Mouse (Mus musculus): ENCODE measurements around the gene Acoxl.

The Acoxl gene

GRCm38 (mm10) chr2:128122891-128123771 is 284.5 kb downstream of the Acoxl start:
- DNase-seq (ENCODE audit: low spot score) = no peak

- no peak for DNase-seq (ENCODE audit: low spot score)
Measured at GRCm38 (mm10) chr2:128123921-128124683, 285.4 kb downstream of the Acoxl start.

GRCm38 (mm10) chr2:128124693-128125092 is 286.0 kb downstream of the Acoxl start:
- DNase-seq (ENCODE audit: low spot score) = no peak

- DNase-seq (ENCODE audit: low spot score) = peak; percentile 74
Measured at GRCm38 (mm10) chr2:128125635-128126470, 287.2 kb downstream of the Acoxl start, which contains the start of gene Bcl2l11. Gene Bcl2l11, plus strand, starts transcription at chr2:128126038.

GRCm38 (mm10) chr2:128126591-128127051 is 287.9 kb downstream of the Acoxl start:
- DNase-seq (ENCODE audit: low spot score) = no peak

- peak; percentile 41 for DNase-seq (ENCODE audit: low spot score)
Measured at GRCm38 (mm10) chr2:128127121-128127671, 288.5 kb downstream of the Acoxl start.

GRCm38 (mm10) chr2:128127691-128128292 is 289.1 kb downstream of the Acoxl start:
- DNase-seq (ENCODE audit: low spot score) = no peak

GRCm38 (mm10) chr2:128128532-128128931 is 289.9 kb downstream of the Acoxl start:
- no peak for DNase-seq (ENCODE audit: low spot score)

- no peak for DNase-seq (ENCODE audit: low spot score)
Measured at GRCm38 (mm10) chr2:128131503-128131902, 292.8 kb downstream of the Acoxl start.

GRCm38 (mm10) chr2:128132635-128133034 is 294.0 kb downstream of the Acoxl start:
- no peak for DNase-seq (ENCODE audit: low spot score)

- DNase-seq (ENCODE audit: low spot score) = no peak
Measured at GRCm38 (mm10) chr2:128133865-128134264, 295.2 kb downstream of the Acoxl start.

- DNase-seq (ENCODE audit: low spot score) = no peak
Measured at GRCm38 (mm10) chr2:128134474-128134873, 295.8 kb downstream of the Acoxl start.

- DNase-seq (ENCODE audit: low spot score) = no peak
Measured at GRCm38 (mm10) chr2:128134948-128135347, 296.3 kb downstream of the Acoxl start.

- no peak for DNase-seq (ENCODE audit: low spot score)
Measured at GRCm38 (mm10) chr2:128136769-128137433, 298.2 kb downstream of the Acoxl start.

- no peak for DNase-seq (ENCODE audit: low spot score)
Measured at GRCm38 (mm10) chr2:128137480-128138276, 299.0 kb downstream of the Acoxl start.

GRCm38 (mm10) chr2:128138924-128139323 is 300.2 kb downstream of the Acoxl start:
- DNase-seq (ENCODE audit: low spot score) = no peak

GRCm38 (mm10) chr2:128139781-128140180 is 301.1 kb downstream of the Acoxl start:
- DNase-seq (ENCODE audit: low spot score) = no peak

- DNase-seq (ENCODE audit: low spot score) = no peak
Measured at GRCm38 (mm10) chr2:128140183-128140582, 301.5 kb downstream of the Acoxl start.

- DNase-seq (ENCODE audit: low spot score) = no peak
Measured at GRCm38 (mm10) chr2:128143992-128144391, 305.3 kb downstream of the Acoxl start.

- no peak for DNase-seq (ENCODE audit: low spot score)
Measured at GRCm38 (mm10) chr2:128145433-128145832, 306.8 kb downstream of the Acoxl start.
